Mouse (Mus musculus): ENCODE measurements around the gene Tulp2.
"Not testable (repeated sequence)": the region's sequence is repeated elsewhere in the genome, so short reads cannot be mapped to it uniquely, and the experiment has no call there.

Tulp2 gene

DNA sequence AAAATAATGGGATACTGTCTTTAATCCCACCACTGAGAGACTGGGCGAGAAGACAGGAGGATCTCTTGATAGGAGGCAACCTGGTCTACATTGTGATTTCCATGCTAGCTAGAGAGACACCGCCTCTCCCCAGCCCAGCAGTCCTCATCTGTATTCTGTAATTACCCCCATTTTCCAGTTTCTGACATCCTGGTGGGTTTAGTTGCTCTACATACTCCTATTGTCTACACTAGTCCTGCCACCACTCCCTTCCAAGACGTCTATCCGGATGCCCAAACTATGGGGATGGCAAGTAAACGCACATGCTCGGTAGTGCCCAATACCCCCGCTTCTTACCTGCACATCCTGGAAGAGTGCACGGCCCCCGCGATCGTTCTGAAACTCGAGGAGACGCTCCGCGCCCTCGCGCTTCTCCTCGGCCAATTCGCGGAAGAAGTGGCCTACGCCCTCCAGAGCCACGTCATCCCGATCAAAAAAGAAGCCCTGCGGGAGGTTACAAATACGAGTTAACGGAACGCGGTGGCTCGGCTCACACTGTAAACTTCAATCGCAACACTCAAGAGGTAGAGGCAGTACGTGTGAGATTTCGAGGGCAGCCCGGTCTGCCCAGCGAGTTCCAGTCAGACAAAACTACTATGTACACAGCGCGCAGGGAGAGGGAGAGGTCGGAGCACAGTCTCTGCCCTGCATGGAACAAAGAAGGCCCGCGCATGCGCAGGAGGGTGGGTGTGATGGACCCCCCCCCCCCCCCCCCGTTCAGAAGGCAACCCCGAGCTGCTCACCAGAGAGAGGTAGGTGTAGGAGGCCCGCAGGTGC is 22.7 kb upstream of the Tulp2 start:
- in situ Hi-C loops (cut with MseI, MboI), result loop anchor here in 1 of 2 experiments (10.0 kb wide), 1 partner anchor 56 kb away; the partner anchor contains the start of gene Nucb1

DNA sequence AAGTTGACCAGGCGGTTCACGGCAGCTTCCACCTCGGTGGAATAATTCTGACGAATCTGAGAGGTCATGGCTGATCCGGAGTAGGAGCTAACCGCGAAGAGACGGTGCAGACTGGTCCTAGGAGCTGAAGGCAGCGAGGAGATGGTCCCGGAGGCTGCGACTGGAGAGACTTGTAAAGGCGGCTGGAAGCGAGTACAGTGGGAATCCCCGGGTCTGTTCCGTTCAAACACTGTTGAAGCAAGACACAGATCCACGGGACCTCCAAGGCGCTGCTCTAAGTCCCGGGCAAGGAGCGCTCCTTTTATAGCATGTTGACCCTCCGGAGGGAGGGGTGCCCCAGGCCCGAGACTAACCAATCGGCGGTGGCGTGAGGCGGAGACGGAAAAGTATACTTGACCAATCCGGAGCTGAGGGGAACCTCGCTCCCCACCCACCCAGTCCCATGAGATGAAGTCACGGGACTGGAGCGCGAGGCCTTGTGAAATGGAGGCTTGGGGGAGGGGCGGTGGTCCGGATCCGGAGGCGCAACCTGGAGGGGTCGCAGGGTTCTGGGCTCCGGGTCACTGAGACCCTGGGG is 22.0 kb upstream of the Tulp2 start, which contains the start of gene Ftl1:
Gene Ftl1 (minus strand): TSS at position 321 of the 577 bp plus-strand sequence.
- in situ Hi-C loops (cut with MseI, MboI), result loop anchor here in 1 of 2 experiments (10.0 kb wide), 1 partner anchor 55 kb away; the partner anchor contains the start of gene Nucb1

DNA sequence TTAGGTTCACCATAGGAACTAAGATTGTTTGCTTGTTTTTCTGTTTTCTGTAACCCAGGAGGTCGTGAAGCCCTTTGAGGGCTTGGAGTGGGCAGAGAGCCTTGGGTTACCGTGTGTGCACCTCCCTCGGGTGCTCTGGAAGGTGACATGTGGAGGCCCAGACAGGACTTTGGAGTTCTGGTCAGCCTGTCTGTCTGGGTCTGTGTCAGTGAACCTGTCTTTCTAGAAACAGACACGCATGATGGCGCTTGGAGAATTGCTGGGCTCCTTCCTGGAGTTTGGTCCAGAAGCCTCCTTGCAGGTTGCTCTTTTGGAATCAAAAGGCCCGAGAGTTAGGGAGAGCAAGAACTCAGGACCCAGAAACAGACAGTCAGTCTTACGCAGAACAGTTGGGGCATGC is 21.3 kb upstream of the Tulp2 start:
- in situ Hi-C loops (cut with MseI, MboI), result no loop called here

DNA sequence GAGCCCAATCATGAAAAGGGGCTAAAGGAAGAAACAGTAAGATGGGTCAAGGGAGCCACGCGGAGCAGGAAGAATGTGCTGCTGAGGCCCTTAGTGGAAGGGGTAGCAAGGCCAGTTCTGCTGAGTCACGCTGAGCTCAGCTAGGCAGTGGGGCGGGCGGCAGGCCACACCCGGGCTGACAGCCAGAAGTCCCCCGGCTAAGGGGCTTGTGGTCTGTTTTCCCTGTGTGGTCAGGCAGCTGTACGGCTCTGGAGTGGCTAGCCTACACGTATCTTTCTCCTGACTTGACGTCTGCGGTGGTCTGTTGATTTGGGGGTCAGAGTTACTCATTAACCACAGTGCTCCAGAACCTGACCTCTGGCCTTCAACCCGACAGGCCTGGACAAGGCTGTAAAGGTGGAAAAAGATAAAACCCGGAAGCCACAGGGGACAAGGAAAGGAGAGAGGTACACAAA is 20.8 kb upstream of the Tulp2 start:
- in situ Hi-C loops (cut with MseI, MboI), result no loop called here

DNA sequence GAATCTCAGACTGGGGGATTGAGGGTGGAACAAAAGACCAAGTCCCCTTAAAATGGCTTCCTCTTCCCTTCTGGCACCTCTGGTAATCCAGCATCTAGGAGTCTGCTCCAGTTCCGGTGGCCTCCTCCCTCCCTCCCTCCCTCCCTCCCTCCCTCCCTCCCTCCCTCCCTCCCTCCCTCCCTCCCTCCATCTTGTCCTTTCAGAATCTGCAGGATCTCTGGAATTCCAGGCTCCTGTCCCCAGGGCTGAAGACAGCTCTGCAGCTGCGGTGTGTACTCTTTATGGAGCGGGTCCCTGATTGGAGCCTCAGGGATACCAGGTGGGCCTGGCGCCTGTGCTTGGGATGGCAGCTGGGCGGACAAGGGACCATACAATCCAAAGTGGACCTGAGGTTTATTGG is 20.4 kb upstream of the Tulp2 start:
- in situ Hi-C loops (cut with MseI, MboI), result no loop called here

DNA sequence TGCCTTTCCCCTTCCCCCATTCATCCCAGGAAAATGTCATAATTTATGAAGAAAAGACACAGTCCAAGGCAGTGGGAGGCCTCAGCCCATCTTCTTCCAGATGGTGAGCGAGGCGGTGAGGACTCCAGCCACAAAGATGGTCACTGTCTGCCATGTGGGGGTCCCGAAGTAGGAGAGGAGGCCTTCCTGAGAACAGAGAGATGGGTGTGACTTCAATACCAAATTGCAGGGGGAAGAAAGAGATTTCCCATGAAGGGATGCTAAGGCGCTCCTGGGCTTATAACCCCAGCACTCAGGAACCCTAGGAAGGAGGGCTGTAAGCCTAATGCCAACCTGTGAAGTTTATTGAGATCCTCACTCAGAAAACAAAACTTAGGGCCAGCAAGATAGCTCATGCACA is 19.9 kb upstream of the Tulp2 start:
- in situ Hi-C loops (cut with MseI, MboI), result no loop called here

DNA sequence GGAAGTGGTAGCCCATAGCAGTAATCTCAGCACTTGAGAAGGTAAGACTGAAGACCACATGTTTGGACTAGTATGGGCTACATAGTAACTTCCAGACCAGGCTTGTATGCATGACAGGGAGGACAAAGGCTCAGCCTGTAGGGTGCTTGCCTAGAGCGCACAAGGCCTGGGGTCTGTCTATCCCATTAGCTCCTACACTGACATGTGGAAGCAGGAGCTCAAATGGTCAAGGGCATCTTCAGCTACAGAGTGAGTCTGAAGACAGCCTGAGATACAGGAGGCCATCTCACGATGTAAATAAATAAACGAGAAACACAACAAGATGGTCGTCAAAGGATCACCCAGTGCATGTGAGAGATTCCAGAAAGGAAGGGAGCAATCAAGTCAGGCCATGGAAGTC is 19.4 kb upstream of the Tulp2 start:
- in situ Hi-C loops (cut with MseI, MboI), result no loop called here

DNA sequence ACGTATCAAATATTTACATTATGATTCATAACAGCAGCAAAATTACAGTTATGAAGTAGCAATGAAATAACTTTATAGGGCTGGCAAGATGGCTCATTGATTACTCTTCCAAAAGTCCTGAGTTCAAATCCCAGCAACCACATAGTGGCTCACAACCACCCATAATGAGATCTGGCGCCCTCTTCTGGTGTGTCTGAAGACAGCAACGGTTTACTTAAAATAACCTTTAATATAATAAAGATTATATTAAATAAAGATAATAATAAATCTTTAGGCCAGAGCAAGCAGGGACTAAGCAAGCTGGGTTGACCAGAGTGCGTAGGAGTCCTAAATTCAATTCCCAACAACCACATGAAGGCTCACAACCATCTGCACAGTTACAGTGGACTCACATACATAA is 18.8 kb upstream of the Tulp2 start:
- in situ Hi-C loops (cut with MseI, MboI), result not testable (repeated sequence)

DNA sequence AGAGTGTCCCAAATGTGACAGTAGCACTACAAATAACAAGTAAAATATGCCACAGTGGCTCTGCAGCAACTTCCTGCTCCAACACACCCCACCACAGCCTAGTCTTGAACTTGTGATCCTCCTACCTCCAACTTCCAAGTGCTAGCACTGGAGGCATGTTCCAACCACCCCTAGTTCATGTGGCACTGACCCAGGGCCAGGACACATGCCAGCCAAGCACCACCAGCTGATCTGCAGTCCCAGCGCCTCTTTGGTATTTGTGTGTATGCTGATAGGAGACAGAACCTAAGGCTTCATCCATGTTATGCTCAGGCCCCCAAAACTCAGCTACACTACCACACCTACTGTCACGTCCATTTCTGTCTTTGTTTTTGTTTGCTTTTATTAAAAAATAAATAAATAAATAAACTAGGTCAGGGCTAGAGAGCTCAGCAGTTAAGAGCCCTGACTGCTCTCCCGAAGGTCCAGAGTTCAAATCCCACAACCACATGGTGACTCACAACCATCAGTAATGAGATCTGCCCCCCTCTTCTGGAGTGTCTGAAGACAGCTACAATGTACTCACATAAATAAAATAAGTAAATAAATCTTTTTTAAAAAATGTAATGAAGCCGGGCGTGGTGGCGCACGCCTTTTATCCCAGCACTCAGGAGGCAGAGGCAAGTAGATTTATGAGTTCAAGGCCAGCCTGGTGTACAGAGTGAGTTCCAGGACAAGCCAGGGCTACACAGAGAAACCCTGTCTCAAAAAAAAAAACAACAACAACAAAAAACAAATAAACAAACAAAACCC is 17.5 kb upstream of the Tulp2 start:
- in situ Hi-C loops (cut with MseI, MboI), result no loop called here

DNA sequence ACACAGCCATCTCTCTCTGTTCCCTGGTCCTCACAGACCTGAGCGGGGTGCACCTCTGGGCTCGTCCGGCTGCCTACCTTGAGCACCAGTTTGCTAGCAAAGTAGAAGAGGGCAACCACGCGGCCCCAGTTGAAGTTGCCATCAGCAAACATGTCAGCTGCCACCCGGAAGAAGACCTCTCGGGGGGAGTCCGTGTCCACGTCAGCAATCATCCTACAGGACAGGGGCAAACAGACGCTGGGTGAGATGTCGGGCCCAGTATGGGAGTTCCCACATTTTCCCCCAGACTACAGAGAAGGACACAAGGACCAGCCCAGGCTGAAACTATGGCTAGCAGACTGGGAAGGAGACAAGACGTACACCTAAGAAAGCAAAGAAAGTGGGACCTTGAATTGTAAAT is 16.6 kb upstream of the Tulp2 start:
- in situ Hi-C loops (cut with MseI, MboI), result no loop called here

DNA sequence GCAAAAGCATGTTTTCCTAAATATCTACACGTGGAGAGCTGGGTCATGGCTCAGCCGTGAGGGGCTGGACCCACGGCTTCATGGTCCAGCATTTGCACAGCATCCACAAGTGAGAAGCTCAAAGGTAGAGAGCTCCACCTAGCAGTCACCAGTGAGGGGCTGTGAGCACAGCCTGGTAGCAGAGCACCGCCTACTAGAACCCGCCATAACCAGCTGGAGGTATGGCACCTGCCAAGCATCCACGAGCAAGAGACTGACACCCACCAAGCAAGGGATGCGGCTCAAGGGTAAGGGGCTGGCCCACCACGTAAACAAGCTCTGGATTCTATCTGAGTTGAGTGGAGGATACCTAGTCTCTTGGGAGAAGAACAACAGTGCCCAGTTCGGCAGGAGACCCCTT is 16.1 kb upstream of the Tulp2 start:
- in situ Hi-C loops (cut with MseI, MboI), result no loop called here

DNA sequence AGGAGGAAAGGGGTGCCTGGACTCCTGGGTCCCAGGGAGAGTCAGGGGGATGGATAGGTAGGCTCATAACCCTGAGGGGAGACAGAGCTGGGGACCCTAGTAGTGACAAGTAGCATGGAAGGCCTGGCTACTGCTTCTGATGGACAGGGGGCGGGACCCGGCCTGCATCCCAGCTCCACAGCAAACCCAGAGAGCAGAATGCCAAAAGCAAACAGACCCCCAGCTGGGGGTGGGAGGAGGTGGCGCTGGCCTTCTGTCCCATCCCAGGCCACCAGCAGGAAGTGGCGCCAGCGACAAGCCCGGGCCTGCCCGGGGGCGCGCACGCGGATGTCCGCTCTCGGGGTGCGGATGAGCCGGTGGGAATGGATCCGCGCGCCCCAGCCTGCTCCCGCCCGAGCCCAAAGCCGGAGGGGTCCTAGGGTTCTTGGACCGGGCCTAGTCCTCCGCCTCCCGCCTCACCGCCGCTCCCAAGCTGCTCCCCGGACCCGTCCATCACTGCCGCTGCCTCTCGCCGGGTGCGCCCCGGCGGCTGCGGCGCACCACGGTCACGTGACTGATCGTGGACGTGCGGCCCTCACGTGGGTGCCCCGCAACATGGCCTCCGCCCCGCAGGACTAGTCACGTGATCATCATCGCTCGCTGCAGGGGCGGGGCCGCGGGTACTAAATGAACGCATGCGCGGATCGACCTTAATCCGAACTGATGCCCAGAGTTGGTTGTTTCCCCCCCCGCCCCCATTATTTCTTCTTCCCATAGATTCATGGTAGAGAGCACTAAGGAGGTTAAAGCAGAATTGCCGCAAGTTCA is 15.2 kb upstream of the Tulp2 start, which contains the start of gene Bax:
Gene Bax (minus strand): TSS at position 616 of the 807 bp plus-strand sequence.
- in situ Hi-C loops (cut with MseI, MboI), result no loop called here

DNA sequence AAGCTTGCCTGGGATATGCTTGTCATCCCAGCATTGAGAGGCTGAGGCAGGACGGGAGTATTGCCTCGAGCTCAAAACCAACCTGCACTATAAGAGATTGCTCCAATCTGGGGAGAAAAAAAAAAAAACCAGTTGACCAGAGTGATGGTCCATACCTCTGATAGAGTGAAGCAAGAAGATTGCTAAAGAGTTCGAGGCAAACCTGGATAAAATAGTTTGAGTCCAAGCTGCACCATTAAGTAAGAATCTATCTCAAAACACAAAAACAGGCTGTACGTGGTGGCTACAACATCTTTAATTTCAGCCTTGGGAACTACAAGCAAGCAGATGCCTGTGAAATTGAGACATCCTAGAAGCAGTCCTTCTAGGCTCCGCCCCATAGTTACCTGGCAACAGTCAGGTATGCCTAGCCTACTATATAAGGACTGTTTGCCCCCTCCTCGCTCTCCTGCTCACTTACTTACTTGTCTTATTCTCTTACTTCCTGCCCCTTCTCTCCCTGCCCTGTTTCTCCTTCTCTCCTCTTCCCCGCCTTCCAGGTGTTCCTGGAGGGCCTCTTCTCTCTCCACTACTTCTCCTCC is 14.5 kb upstream of the Tulp2 start:
- in situ Hi-C loops (cut with MseI, MboI), result no loop called here

DNA sequence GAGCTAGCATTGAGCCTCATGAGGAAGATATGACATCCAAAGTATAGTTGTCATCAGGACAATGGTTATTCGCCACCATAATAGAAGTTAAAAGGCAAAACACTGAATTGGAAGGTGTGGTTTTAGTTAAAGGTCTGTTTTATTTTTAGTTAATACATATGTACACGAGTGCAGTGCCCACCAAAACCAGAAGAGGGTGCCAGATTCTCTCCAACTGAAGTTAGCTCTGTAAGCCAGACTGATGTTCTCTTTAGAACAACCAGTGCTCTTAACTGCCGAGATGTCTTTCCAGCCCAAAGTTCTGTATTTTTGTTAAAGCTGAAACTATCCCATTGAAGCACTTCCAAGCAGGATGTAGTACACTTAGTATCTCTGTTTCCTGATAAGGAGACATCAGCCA is 10.8 kb upstream of the Tulp2 start:
- in situ Hi-C loops (cut with MseI, MboI), result loop anchor here in 1 of 2 experiments (10.0 kb wide), 1 partner anchor 94 kb away; no protein-coding TSS in a partner anchor

DNA sequence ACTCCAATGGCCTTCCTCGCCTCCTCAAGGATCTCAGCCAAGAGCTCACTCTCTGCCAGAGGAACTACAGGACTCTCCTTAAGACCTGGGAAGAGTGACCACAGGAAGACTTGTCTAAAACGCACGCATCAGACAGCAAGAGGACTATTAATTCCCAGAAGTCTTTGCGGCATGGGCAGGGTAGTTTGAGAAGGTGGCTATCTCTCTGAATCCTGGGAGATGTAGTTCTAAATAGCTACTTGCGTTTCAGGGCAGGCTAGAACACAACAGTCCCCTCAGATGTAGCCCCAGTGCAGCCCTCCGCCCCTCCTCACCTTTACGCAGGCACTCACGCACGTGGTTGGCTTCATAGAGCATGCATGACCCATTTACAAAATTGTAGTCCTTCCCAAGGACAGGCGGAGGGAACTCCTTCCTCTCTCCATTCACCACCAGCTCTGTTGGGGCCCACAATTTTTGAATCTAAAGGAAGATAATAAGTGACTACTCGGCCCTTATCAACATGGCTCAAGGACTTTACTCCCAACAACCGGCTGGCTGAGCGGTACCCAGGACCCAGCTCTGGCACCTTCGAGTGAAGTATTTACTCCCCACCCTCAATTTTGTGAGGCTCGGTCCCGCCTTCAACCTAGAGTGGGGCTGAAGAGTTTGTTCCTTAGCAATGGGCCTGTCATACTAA is 6.2 kb upstream of the Tulp2 start:
- in situ Hi-C loops (cut with MseI, MboI), result loop anchor here in 1 of 2 experiments (10.0 kb wide), 1 partner anchor 89 kb away; no protein-coding TSS in a partner anchor

DNA sequence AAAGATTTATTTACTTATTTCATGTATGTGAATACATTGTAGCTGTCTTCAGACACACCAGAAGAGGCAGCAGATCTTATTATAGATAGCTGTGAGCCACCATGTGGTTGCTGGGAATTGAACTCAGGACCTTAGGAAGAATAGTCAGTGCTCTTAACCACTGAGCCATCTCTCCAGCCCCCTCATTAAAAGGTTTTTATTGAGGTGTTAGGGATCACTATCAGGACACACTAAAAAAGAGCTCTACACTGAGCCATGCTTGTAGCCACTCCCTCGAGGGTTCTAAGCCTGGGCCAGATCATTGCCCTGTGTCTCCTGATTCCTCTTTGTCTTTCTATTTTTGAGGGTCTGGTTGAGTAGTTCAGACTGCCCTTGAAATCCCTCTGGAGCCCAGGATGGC is 5.2 kb upstream of the Tulp2 start:
- in situ Hi-C loops (cut with MseI, MboI), result loop anchor here in 1 of 2 experiments (10.0 kb wide), 1 partner anchor 88 kb away; no protein-coding TSS in a partner anchor

DNA sequence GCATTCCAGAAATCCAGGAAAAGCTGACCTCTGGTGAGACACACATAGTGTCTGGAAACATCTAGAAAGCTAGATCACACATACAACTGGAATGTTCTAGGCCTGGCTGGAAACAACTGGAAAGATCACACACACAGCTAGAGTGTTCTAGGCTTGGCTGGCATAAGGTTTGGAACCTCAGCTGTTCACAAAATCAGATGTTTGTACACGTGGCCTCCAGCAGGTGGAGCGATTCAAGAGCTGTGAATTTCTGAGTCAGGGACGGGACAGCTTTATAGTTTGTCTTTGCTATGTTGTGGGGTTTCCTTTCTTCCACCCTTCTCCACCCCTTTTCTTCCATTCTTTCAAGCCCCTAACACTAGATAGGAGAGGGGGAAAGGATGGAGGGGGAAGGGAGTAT is 4.7 kb upstream of the Tulp2 start:
- in situ Hi-C loops (cut with MseI, MboI), result loop anchor here in 1 of 2 experiments (10.0 kb wide), 1 partner anchor 88 kb away; no protein-coding TSS in a partner anchor

DNA sequence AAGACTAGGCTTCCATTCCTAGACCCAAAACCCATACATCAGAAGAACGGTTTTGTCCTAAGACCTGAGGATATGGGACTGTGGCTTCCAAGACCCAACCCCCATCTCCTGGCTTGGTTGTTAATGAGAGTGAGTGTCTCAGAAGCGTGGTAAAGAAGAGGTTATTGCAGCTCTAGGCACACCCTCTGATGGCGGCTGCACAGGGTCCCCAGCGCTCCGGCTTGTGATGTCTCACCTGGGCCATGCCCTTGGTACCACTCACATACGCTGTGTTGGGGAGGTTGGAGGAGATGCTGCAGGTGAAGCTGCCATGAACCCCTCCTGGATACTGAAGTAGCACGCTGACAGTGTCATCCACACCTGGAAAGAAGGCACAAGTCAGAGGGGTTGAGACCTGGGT is 2.9 kb upstream of the Tulp2 start:
- in situ Hi-C loops (cut with MseI, MboI), result loop anchor here in 1 of 2 experiments (10.0 kb wide), 1 partner anchor 86 kb away; no protein-coding TSS in a partner anchor

DNA sequence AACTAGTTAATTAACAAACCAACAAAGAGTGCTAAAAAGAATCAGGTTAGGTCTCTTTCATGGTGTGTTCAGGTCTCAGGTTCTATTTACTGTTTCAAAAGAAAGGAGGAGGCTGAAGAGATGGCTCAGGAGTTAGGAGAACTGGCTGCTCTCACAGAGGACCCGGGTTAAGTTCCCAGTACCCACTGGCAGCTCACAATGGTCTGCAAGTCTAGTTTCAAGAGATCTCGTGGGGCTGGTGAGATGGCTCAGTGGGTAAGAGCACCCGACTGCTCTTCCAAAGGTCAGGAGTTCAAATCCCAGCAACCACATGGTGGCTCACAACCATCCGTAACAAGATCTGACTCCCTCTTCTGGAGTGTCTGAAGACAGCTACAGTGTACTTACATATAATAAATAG is 1.4 kb upstream of the Tulp2 start:
- in situ Hi-C loops (cut with MseI, MboI), result not testable (repeated sequence)

DNA sequence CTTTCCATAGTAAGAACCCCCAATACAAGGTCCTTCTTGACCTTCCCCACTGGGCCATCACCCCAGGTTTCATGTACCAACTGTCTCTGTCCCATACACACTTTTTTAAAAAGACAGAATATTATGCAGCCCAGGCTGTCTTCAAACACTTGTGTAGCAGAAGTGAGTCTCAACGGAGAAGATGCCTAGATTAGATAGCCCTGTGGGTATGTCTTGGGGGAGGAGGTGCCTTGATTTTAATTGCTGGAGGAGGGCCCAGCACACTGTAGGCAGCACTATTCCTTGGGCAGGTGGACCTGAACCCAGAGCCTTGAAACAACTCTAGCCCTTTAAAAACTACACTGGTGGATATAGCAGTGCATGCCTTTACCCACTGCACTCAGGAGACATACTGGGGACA is 489 bp downstream of the Tulp2 start:
- in situ Hi-C loops (cut with MseI, MboI), result no loop called here
